Mouse (Mus musculus) liver, adult 2 months (tissue): ENCODE measurements around the gene Abcc8.

ENCODE experiments used
- CTCF ChIP-seq: fragments of 200-500 bp; IDR thresholded peaks from 2 replicates; pipeline ENCODE4 v1.5.1; 2011; ENCODE audit warnings: low read depth, low read length, control low read depth
- POLR2A ChIP-seq: fragments of 200-500 bp; IDR thresholded peaks from 2 replicates; pipeline ENCODE4 v1.6.1; 2011; ENCODE audit warnings: low read length, control low read depth; ENCODE audit not compliant: insufficient read depth; ENCODE audit errors: extremely low read depth

DNA sequence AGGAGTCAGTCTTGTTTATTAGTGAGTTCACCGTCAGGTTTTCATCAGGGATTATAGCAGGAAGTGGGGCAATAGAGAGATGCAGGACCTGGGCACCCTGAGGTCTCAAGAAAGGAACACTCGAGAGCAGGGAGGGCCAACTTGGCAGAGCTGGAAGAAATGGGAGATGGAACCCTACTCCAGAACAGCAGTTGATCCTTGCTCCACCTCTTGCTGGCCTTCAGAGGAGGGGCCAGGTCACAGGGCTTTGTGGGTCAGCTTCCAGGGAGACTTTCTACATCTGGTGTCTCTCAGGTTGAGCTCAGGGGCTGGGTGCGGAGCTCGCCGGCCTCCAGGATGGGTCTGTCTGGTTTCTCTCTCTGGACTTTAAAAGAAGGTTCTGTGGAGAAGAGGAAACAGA lies 15.5 kb upstream of the Abcc8 start:
- TF ChIP-seq POLR2A (no peak), CTCF (no peak)
